ENCODE assay signal across 21 mouse cellular contexts in the genomic region with DNA sequence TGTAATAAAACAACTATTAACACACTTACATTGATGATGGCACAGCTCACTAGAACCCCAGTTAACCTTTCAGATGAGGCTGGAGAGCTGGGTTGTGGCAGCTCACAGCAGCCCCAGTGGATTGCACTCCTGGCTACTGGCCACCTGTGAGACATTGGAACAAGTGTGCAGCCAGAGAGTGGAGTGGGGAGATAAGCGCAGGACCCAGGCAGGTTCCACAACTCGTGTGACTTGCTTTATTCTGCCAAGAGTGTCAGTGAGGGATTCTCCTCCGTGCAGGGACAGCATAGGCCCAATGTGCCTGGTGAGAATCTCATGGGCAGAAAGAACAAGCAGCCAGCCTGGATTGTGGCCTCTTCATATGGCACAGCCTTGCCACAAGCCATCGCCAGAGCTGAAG.
"Had no signal": no experiment of that assay in that cellular context is flagged by ENCODE, and none has a peak within 500 bp of the region (broad histone marks: within the 10 kb centered on the region; RNA-seq: fewer than 3 reads in every experiment).

No protein-coding gene starts in this region.

- H3K9me3 ChIP-seq: limb, embryonic 12.5 days; limb, embryonic 15.5 days had no signal

- H3K9ac ChIP-seq: limb, embryonic 12.5 days; limb, embryonic 15.5 days; liver, embryonic 14.5 days; lung, embryonic 14.5 days had no signal

- H3K4me3 ChIP-seq: left cerebral cortex, adult 2 months; limb, embryonic 12.5 days; limb, embryonic 15.5 days had no signal

- H3K4me2 ChIP-seq: limb, embryonic 12.5 days; limb, embryonic 15.5 days; liver, embryonic 11.5 days; lung, embryonic 14.5 days; midbrain, embryonic 11.5 days had no signal

- H3K27ac ChIP-seq: left cerebral cortex, adult 2 months; limb, embryonic 12.5 days; limb, embryonic 15.5 days; liver, embryonic 14.5 days; stomach, postnatal 0 days had no signal

- DNase-seq: kidney, postnatal 10 days; kidney, postnatal 36 days; layer of hippocampus, postnatal 36 days; left cerebral cortex, postnatal 4 days; liver, postnatal 0 days; lung, embryonic 14.5 days; lung, postnatal 4 days; midbrain, embryonic 14.5 days; right cerebral cortex, postnatal 14 days; right cerebral cortex, postnatal 4 days; thymus, adult 2 months; thymus, postnatal 14 days; thymus, postnatal 4 days had no signal

- H3K4me1 ChIP-seq: limb, embryonic 15.5 days had no signal

- H3K27me3 ChIP-seq: limb, embryonic 12.5 days; limb, embryonic 15.5 days had no signal

- ATAC-seq: liver, postnatal 0 days; lung, postnatal 0 days had no signal
